Mouse (Mus musculus) heart, adult 9 months (tissue): Measurements from ENCODE around the gene Adam8.
A peak's percentile ranks its signal among the peaks of the same experiment; 100 is the strongest.

Experiments used
- DNase-seq, 2 experiments: peaks; one replicate each; pipeline ENCODE4 v3.0.0; 2022; ENCODE audit warnings: low spot score in 2 of 2

The Adam8 gene

DNA sequence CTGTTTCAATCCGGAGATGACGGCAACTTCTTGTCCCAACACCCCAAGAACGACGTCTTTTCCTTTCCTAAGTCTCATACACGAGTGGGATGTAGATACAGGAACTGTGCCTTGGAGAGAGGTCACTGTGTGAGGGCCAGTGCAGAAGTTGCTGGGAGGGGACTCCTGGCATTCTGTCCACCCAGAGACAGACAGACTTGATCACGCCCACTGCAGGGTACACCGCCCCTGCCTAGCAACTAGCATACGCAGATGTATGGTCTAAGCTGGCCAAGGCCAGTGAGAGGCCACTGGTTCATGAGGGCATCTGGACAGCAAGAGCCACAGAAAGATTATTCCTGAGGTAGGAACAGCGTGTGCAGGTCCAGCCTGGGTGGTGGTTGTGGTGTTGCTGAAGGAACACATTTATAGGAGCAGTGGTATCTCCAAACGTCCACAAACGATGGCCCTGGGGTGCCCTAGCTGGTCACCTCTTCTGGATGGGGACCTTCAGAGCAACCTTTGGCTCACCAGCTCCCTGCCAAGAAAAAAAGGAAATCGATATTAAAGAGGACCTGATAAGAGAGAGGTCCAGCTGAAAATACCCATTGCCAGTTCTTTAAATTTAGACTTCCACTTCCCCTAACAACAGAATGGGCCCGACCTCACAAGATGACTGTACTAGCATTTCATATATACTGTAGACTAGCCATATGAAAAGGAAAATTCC, 13.2 kb downstream of the Adam8 start:
- no peak for DNase-seq

DNA sequence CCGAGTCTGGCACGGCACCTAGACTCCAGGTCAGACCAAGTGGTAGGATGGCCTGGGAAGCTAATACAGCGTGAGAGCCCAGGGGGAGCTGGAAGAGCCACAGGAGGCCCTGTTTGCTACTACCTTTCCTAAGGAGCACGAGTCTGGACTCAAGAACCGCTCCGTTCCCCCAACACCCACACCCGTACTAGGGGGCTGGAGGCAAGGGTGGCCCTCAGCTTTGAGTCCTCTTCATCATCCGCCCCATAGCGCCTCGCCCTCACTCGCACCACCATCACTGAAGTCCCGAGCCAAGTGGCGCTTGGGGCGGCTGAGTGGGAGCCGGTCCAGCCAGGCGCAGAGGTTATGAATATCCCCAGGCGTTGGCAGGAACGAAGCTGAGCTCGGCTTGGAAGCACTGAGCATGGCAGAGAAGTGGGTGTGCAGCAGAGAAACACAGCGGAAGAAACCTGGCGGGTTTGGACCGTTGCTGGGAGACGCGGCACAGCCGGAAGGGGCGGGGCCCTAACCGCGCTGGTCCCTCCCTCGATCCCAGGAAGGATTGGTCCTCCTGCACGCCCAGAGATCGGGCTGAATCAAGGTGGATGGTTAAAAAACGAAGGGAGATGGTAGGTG, 14.0 kb downstream of the Adam8 start, which contains the start of gene 6430531B16Rik:
Gene 6430531B16Rik, minus strand, starts transcription at position 478 of the 615 bp plus-strand sequence.
- DNase-seq, result peak; percentile 63 to 75

DNA sequence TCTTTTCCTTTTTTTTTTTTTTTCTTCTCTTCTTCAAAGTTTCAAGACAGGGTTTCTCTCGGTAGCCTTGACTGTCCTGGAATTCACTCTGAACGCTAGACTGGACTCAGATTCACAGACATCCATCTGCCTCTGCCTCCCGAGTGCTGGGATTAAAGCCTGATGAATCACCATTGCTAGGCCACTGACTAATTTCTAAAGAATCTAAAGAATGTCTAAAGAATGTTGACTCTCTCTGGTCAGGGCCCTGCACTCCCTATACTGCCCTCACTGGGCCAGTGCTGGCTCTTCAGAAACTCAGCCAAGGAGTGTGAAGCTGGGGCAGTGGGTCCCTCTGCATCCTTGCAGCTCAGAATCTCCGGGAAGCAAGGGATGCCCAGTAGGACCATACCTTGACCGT, 16.9 kb downstream of the Adam8 start:
- DNase-seq, result no peak

DNA sequence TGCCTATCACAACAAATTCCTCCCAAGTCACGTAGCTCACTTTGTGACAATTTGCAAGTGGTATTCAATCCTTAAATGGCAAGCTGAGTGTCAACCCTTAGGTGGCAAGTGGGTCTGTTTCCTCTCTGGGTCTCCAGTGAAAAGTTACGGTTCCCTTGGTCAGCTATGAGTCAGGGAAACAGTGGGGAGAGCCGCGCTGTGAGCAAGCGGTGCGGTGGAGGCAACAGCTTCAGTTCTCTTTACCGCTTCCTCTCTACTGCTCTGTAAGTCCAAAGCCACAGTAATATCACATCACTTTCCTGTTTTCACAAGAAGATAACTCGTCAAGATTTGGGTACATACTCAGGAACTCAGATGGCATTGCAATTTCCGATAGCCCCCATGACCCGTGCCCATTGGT, 18.1 kb downstream of the Adam8 start:
- DNase-seq, result no peak

DNA sequence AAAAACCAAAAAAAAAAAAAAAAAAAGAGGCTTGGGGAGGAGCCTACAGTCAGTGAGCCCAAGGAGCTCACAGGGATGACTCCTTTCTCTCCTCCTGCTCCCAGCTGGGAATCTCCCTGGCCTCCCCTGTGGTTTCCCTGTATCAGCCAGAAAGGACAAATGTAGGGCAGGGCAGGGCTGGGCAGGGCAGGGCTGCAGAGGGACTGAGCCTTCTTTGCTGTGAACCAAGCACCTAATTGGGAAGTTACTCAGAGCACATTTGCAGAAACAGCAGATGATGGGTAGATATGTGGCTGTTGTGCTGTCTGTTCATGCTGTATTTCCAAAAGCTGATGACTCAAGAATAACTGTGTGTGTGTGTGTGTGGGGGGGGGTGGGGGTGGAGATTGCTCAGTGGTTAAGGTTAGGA, 19.4 kb downstream of the Adam8 start:
- no peak for DNase-seq

DNA sequence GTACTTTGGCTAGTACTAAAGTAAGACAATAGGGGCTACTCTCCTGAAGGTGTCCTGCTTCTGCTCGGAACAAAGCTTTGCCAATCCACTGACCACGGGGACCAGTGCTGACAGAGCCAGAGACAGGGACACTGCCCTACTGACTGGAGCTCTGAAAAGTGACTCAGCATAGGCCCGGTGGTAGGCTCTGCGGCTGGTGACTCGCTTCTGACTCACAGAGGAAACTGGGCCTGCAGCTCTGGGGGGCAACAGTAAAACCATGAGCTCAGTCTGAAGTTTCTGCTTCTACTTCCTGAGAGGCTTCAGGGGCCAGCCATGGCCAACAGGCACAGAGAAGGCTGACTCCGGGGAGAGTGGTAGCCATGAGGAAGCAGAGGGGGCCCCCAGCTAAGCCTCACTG, 20.9 kb downstream of the Adam8 start:
- no peak for DNase-seq

DNA sequence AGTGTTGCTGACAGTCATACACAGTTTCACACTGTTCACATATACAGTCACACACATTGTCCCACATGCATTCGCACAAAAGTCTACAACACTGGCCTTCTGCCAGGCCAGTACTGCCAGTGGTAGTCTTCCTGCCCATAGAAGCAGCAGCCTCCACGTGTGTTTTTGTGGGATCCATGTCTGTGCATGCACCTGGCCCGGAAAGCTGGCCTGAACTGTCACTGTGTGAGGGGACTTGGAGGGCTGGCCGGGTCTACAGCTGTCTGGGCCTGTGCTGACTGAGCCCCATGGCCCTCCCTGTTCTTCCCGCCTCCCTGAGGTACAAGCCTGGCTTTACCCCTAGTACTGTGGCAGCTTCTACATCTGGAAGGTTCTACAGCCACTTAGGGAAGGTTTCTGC, 21.4 kb downstream of the Adam8 start:
- DNase-seq, result no peak

DNA sequence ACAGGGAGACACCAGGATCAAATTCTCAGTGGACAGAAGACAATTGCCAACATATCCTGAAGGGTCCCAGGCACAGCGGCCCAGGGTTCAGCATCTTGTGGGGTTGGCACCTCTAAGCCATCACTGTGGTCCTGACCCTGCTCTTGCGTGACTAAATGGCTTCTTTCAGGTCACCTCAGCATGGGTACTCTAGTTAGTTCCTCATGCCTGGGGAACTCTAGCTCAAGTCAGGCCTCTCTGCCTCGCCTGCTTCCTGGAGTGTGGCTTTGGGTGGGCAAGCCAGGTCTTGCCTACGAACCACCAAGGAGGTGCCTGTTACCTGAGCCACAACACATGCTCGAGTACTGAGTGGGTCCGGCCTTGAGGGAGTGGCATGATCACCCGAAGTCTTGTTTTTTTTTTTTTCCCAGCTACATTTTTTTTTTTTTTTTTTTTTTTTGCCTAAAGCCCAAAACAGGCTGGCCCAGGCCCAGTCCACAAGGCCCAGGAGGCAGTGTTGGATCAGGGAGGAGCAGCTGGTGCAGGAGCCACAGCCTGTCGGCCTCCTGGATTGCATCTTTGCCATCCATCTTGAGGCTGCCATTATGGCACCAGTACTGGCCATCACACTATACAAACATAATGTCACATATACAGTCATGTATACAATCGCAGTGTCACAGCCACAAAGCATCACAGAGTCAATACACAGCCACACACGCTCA, 22.0 kb downstream of the Adam8 start:
- no peak for DNase-seq

DNA sequence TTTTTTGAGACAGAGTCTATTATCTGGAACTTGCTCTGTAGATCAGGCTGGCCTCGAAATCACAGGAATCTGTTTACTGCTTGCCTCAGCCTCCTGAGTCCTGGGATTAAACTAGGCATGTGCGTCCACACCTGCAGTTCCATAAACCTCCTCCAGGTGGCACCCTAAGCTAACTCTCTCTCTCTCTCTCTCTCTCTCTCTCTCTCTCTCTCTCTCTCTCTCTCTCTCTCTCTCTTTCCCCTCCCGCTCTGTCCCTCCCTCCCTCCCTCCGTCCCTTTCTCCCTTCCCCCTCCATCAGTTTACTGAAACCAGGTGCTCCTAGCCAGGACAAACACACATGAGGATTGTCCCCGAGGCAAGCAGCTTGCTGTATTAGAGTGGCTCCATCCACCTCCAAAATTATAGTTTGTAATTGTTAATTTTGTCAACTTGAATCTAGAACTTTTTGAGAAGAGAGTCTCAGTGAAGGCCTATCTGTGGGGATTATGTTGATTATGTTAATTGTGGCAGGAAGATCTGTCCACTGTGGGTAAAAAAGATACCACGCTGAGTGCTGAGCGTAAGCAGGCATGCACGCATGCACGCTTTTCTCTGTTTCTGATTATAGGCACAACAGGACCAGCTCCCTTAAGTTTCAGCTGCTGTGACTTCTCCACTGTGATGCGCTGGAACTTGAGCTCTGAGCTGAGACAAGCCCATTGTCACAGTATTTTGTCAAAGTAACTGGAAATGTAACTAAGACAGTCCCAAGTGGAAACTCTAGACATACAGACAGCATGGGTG, 22.8 kb downstream of the Adam8 start:
- peak in 1 of 2 experiments; percentile 64 for DNase-seq

DNA sequence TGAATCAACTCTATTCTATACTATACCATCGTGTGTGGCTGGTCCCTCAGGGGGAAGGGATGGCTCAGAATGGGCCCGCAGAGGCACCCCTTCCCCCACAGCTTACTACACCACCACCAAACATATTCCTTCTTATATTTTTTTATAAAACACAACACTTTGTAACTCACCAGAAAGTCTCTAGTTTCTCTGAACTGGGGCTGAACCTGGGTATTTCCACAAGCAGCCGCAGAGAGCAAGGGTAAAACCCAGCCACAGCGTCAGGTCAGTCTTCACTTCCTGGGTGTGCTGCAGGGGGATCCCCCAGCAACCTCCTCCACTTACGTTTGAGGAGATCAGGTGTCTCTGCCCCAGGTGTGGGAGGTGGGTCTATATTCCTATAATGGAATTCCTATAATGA, 23.9 kb downstream of the Adam8 start:
- no peak for DNase-seq

DNA sequence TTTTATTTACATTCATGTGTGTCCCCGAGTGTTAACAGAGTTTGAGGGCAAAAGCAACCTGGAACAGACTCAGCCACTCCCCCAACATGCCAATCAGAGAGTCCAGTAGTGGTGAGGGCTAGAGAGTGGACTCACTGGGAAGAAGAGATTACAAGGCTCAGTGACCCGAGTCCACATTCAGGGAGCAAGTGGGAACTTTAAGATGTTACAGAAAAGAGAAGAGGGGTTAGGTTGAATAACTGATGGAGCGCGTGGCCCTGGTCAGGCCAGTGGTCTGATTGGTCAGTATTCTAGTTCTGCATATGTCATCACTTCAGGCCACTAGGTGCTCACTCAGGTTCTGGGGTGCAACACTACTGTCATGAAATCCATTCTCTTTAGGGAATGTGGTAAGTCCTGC, 25.2 kb downstream of the Adam8 start:
- DNase-seq, result no peak

DNA sequence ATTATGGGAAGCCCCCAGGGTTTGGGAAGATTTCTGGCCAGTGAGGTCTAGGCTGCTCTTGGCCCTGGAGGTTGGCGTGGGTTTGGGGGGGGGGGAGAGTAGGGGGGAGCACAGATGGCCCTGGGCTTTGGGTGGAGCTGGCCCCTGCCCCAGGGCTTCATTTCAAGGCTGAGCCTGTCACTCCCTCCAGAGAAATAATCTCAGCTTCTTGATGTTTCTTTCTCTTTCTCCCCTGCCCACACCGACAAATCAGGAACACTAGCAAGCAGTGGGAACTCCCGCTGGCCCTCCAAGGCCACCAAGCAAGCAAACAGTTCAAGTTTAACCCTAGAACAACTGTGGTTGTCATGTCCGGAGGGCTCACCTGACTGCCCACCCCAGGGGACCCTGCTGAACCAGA, 28.5 kb downstream of the Adam8 start:
- no peak for DNase-seq

DNA sequence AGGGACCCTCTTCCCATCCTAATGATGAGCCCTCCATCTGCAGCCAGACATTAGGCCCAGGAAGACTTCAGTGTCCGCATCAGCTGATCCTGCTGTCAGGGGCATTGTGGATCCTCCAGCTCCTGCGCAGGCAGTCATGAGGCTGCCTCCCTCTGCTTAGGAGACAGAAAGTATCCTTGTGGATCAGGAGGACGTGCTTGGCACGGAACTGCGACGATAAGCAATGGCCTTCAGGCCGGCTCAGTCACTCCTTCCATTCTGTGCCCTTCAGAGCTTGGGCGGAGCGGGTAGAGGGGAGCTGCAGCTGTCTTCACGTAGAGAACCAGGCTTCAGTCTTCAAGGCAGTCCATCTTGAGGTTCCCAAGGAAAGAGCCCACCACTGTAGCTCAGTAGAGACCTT, 31.2 kb downstream of the Adam8 start:
- DNase-seq, result no peak

DNA sequence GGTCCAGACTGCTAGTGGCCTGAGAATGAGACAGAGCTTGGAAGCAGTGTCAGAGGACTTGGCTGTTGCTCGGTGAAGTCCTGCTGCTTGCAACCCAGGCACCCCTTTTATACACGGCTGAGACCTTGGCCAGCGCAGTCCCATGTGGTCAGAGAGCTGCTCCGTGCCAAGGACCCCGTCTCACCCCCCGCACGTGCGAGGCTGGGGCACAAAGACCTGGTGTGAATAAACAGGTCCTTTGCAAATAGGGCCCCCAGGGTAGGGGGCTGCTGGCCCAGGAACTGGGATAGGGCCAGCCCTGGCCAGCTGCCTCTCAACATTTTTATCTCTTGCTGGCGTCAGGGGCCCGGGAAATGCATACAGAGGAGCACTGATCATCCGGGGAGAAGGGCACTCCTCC, 34.4 kb downstream of the Adam8 start:
- no peak for DNase-seq

DNA sequence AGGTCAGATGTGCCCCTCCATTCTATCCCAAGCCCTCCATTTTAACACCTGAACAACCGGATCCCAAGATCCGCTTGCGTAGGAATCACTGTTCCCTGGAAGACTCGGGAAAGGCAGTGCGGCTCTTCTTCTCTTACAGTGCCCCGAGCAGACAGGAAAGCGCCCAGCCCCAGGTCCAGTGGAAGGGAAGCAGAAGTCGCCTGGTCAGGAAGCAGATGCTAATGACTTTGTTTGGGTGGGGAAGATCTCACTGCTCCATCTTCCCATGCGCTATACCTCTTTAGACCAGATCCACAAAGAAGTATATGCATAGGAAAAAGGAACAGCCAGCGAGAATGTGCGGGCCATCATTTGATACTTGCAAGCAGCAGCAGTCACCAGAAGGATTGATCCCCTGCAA, 34.9 kb downstream of the Adam8 start:
- no peak for DNase-seq

DNA sequence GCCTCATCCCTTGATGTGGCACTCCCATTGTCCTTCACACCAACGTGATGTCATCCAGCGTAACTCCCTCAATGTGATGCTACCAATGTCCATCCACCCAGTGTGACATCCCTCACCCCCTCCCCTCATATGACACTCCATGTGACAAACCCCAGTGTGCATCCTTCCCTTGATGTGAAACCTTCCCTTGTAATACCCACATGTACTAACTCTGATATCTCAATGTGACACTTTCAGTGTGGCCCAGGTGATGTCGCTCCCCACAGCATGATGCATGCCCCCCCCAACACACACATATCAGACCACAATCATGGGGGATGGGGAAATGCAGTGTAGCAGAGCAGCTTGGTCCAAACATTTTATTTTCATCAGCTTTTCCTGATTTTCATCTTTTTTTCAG, 35.7 kb downstream of the Adam8 start:
- DNase-seq, result no peak

DNA sequence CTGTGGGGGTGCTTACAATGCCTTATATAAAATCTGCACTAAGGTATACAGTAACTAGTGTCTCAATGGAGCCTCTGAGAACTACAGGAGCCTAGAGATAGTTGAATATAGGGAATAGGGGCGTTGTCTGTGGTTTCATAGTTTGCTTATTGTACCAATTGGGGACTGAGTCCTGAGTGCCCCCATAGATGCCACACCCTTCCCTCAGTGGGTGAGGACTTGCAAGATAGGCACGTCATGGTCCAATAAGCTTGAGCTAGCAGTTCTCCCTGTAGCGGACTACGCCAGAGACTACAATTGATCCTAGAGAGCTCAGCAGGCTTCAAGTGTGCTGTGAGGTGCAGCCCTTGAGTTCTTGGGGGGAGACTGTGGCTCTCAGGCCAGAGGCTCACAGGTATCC, 36.9 kb downstream of the Adam8 start:
- DNase-seq, result no peak

DNA sequence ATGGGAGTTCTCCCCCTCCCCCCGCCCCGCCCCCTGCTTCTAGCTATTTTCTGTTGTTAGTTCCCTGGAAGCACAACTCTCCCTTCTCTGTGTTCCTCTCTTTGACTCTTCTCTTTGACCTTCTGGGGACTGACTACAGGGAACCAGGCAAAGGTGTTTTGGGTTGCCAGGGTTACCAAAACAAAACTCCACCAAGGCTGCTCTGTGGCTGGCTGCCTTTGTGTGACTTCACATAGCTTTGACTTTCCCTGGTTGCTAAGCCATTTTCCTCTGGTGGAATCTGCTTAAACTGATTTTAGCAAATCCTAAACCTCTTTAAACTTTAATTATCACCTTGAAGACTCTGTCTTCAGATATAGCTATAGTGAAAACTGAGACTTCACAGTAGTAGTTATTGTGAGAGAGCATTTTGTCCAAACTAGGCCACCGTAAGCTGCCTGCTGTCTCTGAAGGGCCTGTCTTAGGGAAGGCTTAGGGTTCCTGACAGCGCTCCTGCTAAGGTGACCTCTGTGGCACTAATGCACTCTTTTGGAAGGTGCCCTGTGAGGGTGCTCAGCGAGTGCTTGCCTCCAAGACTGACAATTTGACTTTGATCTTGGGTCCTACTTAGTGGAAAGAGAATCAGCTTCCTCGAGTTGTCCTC, 40.2 kb downstream of the Adam8 start:
- DNase-seq, result no peak

DNA sequence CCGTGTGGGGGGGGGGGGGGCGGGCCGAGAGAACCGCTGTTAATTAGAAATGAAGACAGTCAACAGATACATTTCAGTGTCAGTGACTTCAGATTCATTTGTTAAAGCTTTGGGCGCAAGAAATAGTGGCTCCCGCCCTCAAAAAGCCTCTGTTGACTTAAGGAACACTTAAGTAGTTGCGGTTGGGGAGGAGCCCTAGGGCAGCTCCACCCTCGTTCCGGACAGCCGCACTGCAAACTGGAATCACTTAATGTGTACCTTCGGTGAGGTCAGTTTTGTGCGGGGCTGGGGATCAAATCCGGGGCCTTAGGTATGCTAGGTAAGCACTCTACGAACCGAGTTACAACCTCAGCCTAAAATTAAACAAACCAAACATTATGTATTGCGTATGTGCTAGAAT, 41.3 kb downstream of the Adam8 start:
- peak in 1 of 2 experiments; percentile 12 for DNase-seq

DNA sequence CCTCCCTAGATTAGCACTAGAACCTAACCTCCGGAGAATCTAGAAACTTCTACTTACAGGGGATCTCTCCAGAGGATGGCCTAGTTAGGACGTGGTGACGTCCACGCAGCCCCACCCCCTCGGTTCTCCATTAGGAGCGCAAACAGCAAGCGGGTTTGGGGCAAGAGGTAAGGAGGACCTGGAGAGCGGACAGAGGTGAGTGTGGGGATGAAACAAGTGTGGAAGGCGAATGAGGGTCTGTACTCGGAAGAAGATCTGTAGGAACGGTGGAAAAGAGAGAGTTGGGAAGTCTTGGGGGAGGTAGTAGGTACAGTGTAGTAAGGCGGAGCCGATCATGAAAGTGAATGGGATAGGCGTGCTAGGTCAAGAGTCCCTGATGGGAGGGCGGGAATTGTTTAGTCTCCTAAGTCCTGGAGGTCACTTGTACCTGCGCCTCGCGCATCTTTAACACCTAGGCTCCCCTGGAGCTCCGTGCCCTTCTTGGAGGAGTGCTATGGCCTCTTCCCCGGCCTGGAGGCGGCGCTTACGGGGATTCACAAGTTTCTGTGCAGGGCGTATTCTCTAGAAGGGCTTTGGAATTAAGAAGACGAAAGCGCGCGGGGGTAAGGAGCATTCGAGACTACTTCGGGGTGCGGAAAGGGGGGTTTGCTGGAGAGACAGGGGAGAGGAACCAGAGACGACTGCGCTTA, 41.9 kb downstream of the Adam8 start:
- DNase-seq, result peak; percentile 49 to 58

DNA sequence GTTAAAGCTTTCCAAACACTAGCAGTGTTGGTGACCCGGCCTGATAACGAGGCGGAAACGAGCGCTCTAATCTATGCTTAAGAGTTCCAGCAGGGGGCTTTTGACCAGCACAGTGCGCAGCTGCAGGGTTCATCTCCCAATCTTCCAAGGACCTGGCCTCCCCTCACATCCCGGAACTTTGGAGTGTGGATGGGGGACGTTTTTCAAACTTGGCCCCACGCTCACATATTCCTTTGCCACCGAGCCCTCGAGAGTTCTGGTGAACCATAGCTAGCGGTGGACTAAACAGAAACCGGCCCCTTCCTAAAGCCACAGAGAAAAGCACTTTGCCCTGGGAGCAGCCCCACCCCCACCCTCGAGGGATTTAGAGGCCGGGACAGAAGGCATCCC, 42.5 kb downstream of the Adam8 start:
- DNase-seq, result peak; percentile 50 to 61
